Comparison of ENCODE assay signal across 27 mouse cellular contexts in the genomic region with DNA sequence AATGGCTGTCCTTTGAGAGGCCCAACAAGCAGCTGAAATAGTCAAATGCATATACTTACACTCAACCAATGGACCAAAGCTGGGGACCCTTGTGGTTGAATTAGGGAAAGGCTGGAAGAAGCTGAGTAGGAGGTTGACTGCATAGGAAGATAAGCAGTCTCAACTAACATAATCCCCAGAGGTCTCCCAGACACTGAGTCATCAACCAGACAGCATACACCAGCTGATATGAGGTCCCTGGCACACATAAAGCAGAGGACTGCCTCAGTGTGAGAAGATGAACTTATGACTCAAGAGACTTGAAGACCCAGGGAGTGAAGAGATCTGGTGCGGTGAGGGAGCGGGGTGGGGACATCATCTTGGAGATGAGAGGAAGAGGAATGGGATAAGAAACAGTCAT.
"Had no signal": no experiment of that assay in that cellular context is flagged by ENCODE, and none has a peak within 500 bp of the region (broad histone marks: within the 10 kb centered on the region; RNA-seq: fewer than 3 reads in every experiment).

No protein-coding gene starts in this region.

- H3K4me1 ChIP-seq: embryonic facial prominence, embryonic 10.5 days; embryonic facial prominence, embryonic 12.5 days; embryonic facial prominence, embryonic 13.5 days; embryonic facial prominence, embryonic 15.5 days; forebrain, embryonic 10.5 days; forebrain, embryonic 12.5 days; forebrain, embryonic 13.5 days; forebrain, embryonic 15.5 days had no signal

- H3K4me3 ChIP-seq: embryonic facial prominence, embryonic 10.5 days; embryonic facial prominence, embryonic 12.5 days; embryonic facial prominence, embryonic 13.5 days; embryonic facial prominence, embryonic 15.5 days; erythroblast, embryonic 14.5 days; forebrain, embryonic 10.5 days; forebrain, embryonic 12.5 days; forebrain, embryonic 13.5 days; forebrain, embryonic 15.5 days; gastrocnemius, adult 2 months; heart, adult 2 months had no signal

- H3K9me3 ChIP-seq: embryonic facial prominence, embryonic 10.5 days; embryonic facial prominence, embryonic 12.5 days; embryonic facial prominence, embryonic 13.5 days; embryonic facial prominence, embryonic 15.5 days; forebrain, embryonic 10.5 days; forebrain, embryonic 12.5 days; forebrain, embryonic 13.5 days; forebrain, embryonic 15.5 days had no signal

- DNase-seq: cerebellum, adult 9-10 months; cerebellum, adult 9-11 months; cerebellum, postnatal 10 days; cerebellum, postnatal 14 days; cerebellum, postnatal 25 days; cerebellum, postnatal 36 days; embryo, embryonic 11 days; forebrain, postnatal 0 days; gastrocnemius, adult 2 months; gastrocnemius, postnatal 10 days; gastrocnemius, postnatal 14 days; gastrocnemius, postnatal 25 days; gastrocnemius, postnatal 36 days; heart, adult 11 months; heart, adult 18-20 months; heart, adult 2 months had no signal

- H3K36me3 ChIP-seq: embryonic facial prominence, embryonic 10.5 days; embryonic facial prominence, embryonic 12.5 days; embryonic facial prominence, embryonic 13.5 days; embryonic facial prominence, embryonic 15.5 days; forebrain, embryonic 10.5 days; forebrain, embryonic 12.5 days; forebrain, embryonic 15.5 days had no signal

- H3K9ac ChIP-seq: embryonic facial prominence, embryonic 12.5 days; embryonic facial prominence, embryonic 13.5 days; embryonic facial prominence, embryonic 15.5 days; forebrain, embryonic 12.5 days; forebrain, embryonic 13.5 days; forebrain, embryonic 15.5 days; forebrain, postnatal 0 days had no signal

- H3K27ac ChIP-seq: embryonic facial prominence, embryonic 10.5 days; embryonic facial prominence, embryonic 12.5 days; embryonic facial prominence, embryonic 13.5 days; embryonic facial prominence, embryonic 15.5 days; forebrain, embryonic 10.5 days; forebrain, embryonic 12.5 days; forebrain, embryonic 13.5 days; forebrain, embryonic 15.5 days; gastrocnemius, adult 2 months; heart, adult 2 months had no signal

- ATAC-seq: forebrain, embryonic 13.5 days; forebrain, embryonic 14.5 days; forebrain, embryonic 15.5 days; forebrain, embryonic 16.5 days; forebrain, postnatal 0 days had no signal

- H3K27me3 ChIP-seq: embryonic facial prominence, embryonic 12.5 days; embryonic facial prominence, embryonic 13.5 days; embryonic facial prominence, embryonic 15.5 days; forebrain, embryonic 12.5 days; forebrain, embryonic 13.5 days; forebrain, embryonic 15.5 days had no signal

- H3K4me2 ChIP-seq: embryonic facial prominence, embryonic 12.5 days; embryonic facial prominence, embryonic 13.5 days; embryonic facial prominence, embryonic 15.5 days; forebrain, embryonic 12.5 days; forebrain, embryonic 13.5 days; forebrain, embryonic 15.5 days had no signal
